Mouse (Mus musculus): ENCODE measurements around the gene Gm4881. TPM values are rescaled to one million over a fixed set of nuclear protein-coding genes. Genes with fewer than 3 reads are reported as not detected.

The Gm4881 gene
- total and polyA plus RNA-seq, 2 experiments from 2014 or later = not detected

- TF ChIP-seq CTCF (IDR thresholded peaks at IDR 0.05; ENCODE audit: low read depth) = peak; percentile 75
- no peak for TF ChIP-seq EP300 (IDR thresholded peaks at IDR 0.05; ENCODE audit: low read depth)
- Histone ChIP-seq H3K36me3 (replicated peaks; ENCODE audit: control insufficient read depth, insufficient read depth, low read length) (no peaks in the 10 kb centered on the region), H3K4me2 (ENCODE audit: low read depth, low read length) (no peak overlapping the region), H3K9ac (replicated peaks; ENCODE audit: low read depth, low read length) (no peak overlapping the region), H3K27me3 (ENCODE audit: control insufficient read depth, insufficient read depth, low read length) (peaks cover 100% of the 10 kb centered on the region), H3K4me3 (ENCODE audit: low read depth, low read length) (no peak overlapping the region), H3K4me1 (ENCODE audit: control insufficient read depth, insufficient read depth) (no peaks in the 10 kb centered on the region), H3K9me3 (replicated peaks; ENCODE audit: control insufficient read depth, low read length) (no peaks in the 10 kb centered on the region), H3K27ac (ENCODE audit: low read depth) (no peak overlapping the region)
- WGBS = under 1% methylated on average over 8 of the region's 8 CpGs
- ATAC-seq (ENCODE audit: insufficient read depth, low read depth) (peak; percentile 22; the same call in 1 of the 2 replicates), DNase-seq (ENCODE audit: low spot score) (peak; percentile 45)
Observed at GRCm38 (mm10) chr7:24949958-24950623, 5.8 kb upstream of the Gm4881 start.

GRCm38 (mm10) chr7:24948774-24949173 is 4.5 kb upstream of the Gm4881 start:
- TF ChIP-seq CTCF (IDR thresholded peaks at IDR 0.05; ENCODE audit: low read depth) = no peak
- no peak for TF ChIP-seq EP300 (IDR thresholded peaks at IDR 0.05; ENCODE audit: low read depth)
- Histone ChIP-seq H3K4me3 (ENCODE audit: low read depth, low read length) (no peak overlapping the region), H3K27ac (ENCODE audit: low read depth) (no peak overlapping the region), H3K9ac (replicated peaks; ENCODE audit: low read depth, low read length) (no peak overlapping the region), H3K4me1 (ENCODE audit: control insufficient read depth, insufficient read depth) (no peaks in the 10 kb centered on the region), H3K9me3 (replicated peaks; ENCODE audit: control insufficient read depth, low read length) (no peaks in the 10 kb centered on the region), H3K4me2 (ENCODE audit: low read depth, low read length) (no peak overlapping the region), H3K27me3 (ENCODE audit: control insufficient read depth, insufficient read depth, low read length) (peaks cover 100% of the 10 kb centered on the region), H3K36me3 (replicated peaks; ENCODE audit: control insufficient read depth, insufficient read depth, low read length) (no peaks in the 10 kb centered on the region)
- no peak for DNase-seq (ENCODE audit: low spot score)
- ATAC-seq (ENCODE audit: insufficient read depth, low read depth) = no peak
- WGBS = 3% methylated on average over 29 of the region's 29 CpGs

GRCm38 (mm10) chr7:24947316-24948048 is 3.2 kb upstream of the Gm4881 start:
- Histone ChIP-seq H3K4me3 (ENCODE audit: low read depth, low read length) (no peak overlapping the region), H3K27me3 (ENCODE audit: control insufficient read depth, insufficient read depth, low read length) (peaks cover 100% of the 10 kb centered on the region), H3K9me3 (replicated peaks; ENCODE audit: control insufficient read depth, low read length) (no peaks in the 10 kb centered on the region), H3K27ac (ENCODE audit: low read depth) (no peak overlapping the region), H3K9ac (replicated peaks; ENCODE audit: low read depth, low read length) (no peak overlapping the region), H3K36me3 (replicated peaks; ENCODE audit: control insufficient read depth, insufficient read depth, low read length) (no peaks in the 10 kb centered on the region), H3K4me2 (ENCODE audit: low read depth, low read length) (no peak overlapping the region), H3K4me1 (ENCODE audit: control insufficient read depth, insufficient read depth) (no peaks in the 10 kb centered on the region)
- no peak for ATAC-seq (ENCODE audit: insufficient read depth, low read depth)
- DNase-seq (ENCODE audit: low spot score) = no peak
- 3% methylated on average over 7 of the region's 7 CpGs for WGBS
- TF ChIP-seq EP300 (IDR thresholded peaks at IDR 0.05; ENCODE audit: low read depth) (no peak), CTCF (IDR thresholded peaks at IDR 0.05; ENCODE audit: low read depth) (no peak)

- no peak overlapping the region for H3K4me2 ChIP-seq (ENCODE audit: low read depth, low read length)
- no peaks in the 10 kb centered on the region for H3K9me3 ChIP-seq (replicated peaks; ENCODE audit: control insufficient read depth, low read length)
- TF ChIP-seq CTCF (IDR thresholded peaks at IDR 0.05; ENCODE audit: low read depth) (no peak), EP300 (IDR thresholded peaks at IDR 0.05; ENCODE audit: low read depth) (no peak)
- ATAC-seq (ENCODE audit: insufficient read depth, low read depth) (no peak), DNase-seq (ENCODE audit: low spot score) (no peak)
- no peak overlapping the region for H3K4me3 ChIP-seq (ENCODE audit: low read depth, low read length)
- no peaks in the 10 kb centered on the region for H3K36me3 ChIP-seq (replicated peaks; ENCODE audit: control insufficient read depth, insufficient read depth, low read length)
- H3K4me1 ChIP-seq (ENCODE audit: control insufficient read depth, insufficient read depth) = no peaks in the 10 kb centered on the region
- no peak overlapping the region for H3K9ac ChIP-seq (replicated peaks; ENCODE audit: low read depth, low read length)
- WGBS = under 1% methylated on average over 6 of the region's 6 CpGs
- peaks cover 99% of the 10 kb centered on the region for H3K27me3 ChIP-seq (ENCODE audit: control insufficient read depth, insufficient read depth, low read length)
- no peak overlapping the region for H3K27ac ChIP-seq (ENCODE audit: low read depth)
Observed at GRCm38 (mm10) chr7:24943641-24944040, 653 bp downstream of the Gm4881 start.

- DNase-seq (ENCODE audit: low spot score) = no peak
- no peak overlapping the region for H3K4me2 ChIP-seq (ENCODE audit: low read depth, low read length)
- no peaks in the 10 kb centered on the region for H3K9me3 ChIP-seq (replicated peaks; ENCODE audit: control insufficient read depth, low read length)
- no peak overlapping the region for H3K4me3 ChIP-seq (ENCODE audit: low read depth, low read length)
- WGBS = 2% methylated on average over 12 of the region's 15 CpGs
- no peak overlapping the region for H3K9ac ChIP-seq (replicated peaks; ENCODE audit: low read depth, low read length)
- TF ChIP-seq EP300 (IDR thresholded peaks at IDR 0.05; ENCODE audit: low read depth) = no peak
- ATAC-seq (ENCODE audit: insufficient read depth, low read depth) = no peak
- no peaks in the 10 kb centered on the region for H3K4me1 ChIP-seq (ENCODE audit: control insufficient read depth, insufficient read depth)
- peaks cover 74% of the 10 kb centered on the region for H3K27me3 ChIP-seq (ENCODE audit: control insufficient read depth, insufficient read depth, low read length)
- H3K27ac ChIP-seq (ENCODE audit: low read depth) = no peak overlapping the region
- H3K36me3 ChIP-seq (replicated peaks; ENCODE audit: control insufficient read depth, insufficient read depth, low read length) = peaks cover 13% of the 10 kb centered on the region
Observed at GRCm38 (mm10) chr7:24931651-24932050, 12.6 kb downstream of the Gm4881 start.
